Mouse (Mus musculus) layer of hippocampus, adult 8-10 months (tissue): ENCODE measurements at regions not wholly inside any gene's neighbourhood (a gene's known extent, or its start where the extent isn't known, plus 50 kb on each side); places are given as distances from the start of the nearest gene placed in this dataset.

Experiments used
- DNase-seq, 2 experiments: peaks; one replicate each; pipeline ENCODE4 v3.0.0; 2022; ENCODE audit warnings: low spot score in 2 of 2

DNA sequence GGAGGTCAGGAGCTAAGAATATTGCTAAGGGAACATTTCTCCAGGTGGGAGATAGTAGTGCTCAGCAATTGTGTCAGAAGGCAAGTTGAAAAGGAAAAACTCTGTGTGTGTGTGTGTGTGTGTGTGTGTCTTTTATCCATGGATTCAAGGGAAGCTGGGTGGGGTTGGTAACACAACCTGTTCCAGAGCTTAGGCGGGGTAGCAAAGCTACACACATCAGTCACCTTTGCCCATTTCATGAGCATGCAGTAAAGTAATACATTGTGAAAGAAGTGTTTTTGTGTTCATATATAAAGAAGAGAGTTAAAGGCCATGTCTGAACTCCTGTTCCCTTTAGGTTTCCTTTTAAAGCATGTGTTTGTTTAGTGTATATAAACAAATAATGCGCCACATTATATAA is 128.2 kb downstream of the Ddx11 start:
- DNase-seq, result no peak

- DNase-seq, result no peak
Observed at GRCm38 (mm10) chr17:66252926-66253325, 129.6 kb downstream of the Ddx11 start.

GRCm38 (mm10) chr17:66259697-66260096 is 136.4 kb downstream of the Ddx11 start:
- no peak for DNase-seq

DNA sequence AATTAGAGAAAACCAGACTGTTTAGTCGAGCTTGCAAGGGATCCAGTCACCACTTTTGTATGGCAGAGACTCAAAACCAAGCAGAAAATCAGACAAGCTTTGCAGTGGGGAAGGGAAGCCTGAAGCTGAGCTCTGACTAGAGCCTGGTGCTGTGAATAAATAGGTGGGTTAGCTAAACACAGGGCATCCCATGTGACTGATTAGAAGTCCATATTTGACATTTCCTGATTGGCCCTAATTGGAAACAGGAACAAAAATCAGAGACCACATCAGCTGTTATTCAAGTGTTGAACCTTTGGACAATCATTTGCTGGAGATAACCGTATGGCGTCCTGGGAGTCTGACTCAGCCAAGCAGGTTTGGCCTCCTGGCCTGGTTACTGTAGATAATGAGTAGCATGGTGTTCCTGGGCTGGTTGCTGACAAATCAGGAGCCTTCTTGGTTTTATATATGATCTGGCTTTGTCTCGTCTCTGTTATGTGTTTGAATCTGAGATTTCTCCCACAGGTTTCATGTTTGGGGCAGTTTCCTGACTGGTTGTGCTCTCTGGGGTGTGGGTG is 139.4 kb downstream of the Ddx11 start:
- no peak for DNase-seq

- DNase-seq, result no peak
Observed at GRCm38 (mm10) chr17:66263405-66263804, 140.1 kb downstream of the Ddx11 start.

GRCm38 (mm10) chr17:66266803-66267202 is 143.5 kb downstream of the Ddx11 start:
- DNase-seq, result no peak

- no peak for DNase-seq
Observed at GRCm38 (mm10) chr17:66267831-66268230, 144.5 kb downstream of the Ddx11 start.

- no peak for DNase-seq
Observed at GRCm38 (mm10) chr17:66269567-66269966, 146.2 kb downstream of the Ddx11 start.

- no peak for DNase-seq
Observed at GRCm38 (mm10) chr17:66271906-66272305, 148.6 kb downstream of the Ddx11 start.

- peak; percentile 87 to 89 for DNase-seq
Observed at GRCm38 (mm10) chr17:66276778-66277177, 153.5 kb downstream of the Ddx11 start.

DNA sequence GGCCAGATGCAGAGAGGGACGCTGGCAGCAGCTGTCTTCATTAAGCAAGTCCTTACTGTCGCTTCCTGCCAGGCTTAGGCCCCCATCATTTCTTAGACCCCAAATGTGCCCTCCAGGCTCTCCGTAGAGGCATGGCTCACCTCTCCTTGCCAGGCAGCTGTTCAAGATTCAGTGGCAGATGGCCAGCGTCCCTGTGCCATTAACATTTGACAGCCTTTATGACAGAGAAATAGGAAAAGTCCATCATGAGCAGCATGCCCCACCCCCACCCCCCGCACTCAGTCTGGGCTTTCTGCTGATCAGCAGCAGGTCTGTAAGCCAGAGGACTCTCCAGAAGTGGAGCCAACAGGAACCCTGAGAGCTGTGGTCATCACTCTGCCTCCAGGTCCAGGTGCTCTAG is 154.7 kb downstream of the Ddx11 start:
- DNase-seq, result no peak

GRCm38 (mm10) chr17:66285295-66285694 is 162.0 kb downstream of the Ddx11 start:
- DNase-seq, result no peak
